Mouse (Mus musculus): ENCODE measurements around the gene Ctc1. TPM values are rescaled to one million over a fixed set of nuclear protein-coding genes. Genes with fewer than 3 reads are reported as not detected.
A peak's percentile ranks its signal among the peaks of the same experiment; 100 is the strongest.

The Ctc1 gene
- total RNA-seq, 2 experiments from 2014 or later, result 12.5 to 14.3 TPM

DNA sequence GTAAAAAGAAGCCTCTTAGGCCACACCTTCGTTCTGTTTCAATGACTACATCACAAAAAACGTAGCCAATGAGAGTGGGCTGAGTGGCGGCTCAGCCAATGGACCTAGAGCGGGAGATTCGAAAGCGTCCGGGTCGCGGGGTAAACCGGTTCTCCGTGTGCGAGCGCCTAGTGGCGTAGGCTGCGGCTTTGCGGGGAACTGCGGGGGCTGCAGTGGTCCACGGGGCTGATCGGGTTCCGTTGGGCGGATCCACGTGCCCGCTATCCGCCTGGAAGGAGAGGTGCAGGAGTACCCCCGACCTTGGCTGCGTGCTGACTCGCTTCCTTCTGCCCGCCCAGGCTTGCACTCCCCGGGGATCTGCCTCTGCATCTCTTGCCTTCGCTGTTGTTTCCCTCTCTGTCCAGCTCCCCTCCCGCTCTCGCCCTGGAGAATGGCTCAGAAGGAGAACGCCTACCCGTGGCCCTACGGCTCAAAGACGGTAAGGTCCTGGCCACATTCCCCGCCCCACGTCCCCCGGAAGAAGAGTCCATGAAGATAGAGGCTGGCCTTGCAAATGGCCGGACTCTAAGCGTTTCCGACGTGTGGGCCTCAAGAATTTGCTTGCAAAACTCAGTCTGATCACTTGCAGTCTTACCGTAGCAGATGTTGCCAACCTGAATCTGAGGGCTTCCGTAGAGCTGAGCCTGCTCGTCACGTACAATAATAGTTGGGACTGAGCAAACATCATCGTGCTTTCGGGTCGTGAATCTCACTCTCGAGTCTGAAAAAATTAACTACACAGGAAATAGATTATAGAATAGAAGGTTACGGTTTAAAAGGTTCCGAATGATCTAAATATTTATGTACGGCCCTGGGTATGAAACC is 30.1 kb downstream of the Ctc1 start, which contains the start of gene Aurkb:
TSS of gene Aurkb (plus strand) at position 117 of the 864 bp plus-strand sequence.
- peak; percentile 75 to 77 for DNase-seq
- intact Hi-C loops (cut with DNase I), result no loop called here

DNA sequence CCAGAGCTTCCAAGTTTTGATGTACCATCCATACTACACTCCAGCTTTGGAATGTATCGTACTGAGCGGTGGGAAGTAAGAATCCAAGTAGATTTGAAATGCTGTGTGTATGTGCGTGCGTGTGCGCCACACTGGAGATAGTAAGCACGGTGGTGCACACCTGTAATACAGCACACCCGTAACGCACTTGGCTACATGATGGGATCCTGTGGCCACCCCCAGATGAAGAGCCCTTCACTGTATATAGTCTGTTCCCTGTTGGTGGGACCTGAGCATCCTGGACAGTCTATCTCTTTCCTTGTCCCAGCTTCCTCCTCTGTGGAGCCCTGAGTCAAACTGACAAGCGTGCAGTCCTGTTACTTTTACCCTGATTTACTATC is 30.7 kb downstream of the Ctc1 start:
- no peak for DNase-seq

DNA sequence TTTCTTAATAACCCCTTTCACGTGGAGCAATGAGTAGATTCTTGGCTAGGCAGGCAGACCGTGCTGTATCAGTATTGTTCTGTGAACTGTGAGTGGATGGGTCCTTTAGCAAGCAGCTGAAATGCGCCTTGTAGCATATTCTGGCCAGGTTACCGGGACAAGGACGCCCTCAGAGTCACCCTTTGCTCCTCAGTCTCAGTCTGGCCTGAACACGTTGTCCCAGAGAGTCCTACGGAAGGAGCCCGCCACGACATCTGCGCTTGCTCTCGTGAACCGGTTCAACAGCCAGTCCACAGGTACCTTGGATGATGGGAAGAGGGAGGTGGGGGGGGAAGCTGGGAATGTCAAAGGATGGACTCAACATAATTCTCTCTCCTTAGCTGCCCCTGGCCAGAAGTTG is 31.9 kb downstream of the Ctc1 start:
- intact Hi-C loops (cut with DNase I), result no loop called here

More for the DNA sequence above, 30.7 kb downstream of the Ctc1 start:
- intact Hi-C loops (cut with DNase I), result no loop called here

DNA sequence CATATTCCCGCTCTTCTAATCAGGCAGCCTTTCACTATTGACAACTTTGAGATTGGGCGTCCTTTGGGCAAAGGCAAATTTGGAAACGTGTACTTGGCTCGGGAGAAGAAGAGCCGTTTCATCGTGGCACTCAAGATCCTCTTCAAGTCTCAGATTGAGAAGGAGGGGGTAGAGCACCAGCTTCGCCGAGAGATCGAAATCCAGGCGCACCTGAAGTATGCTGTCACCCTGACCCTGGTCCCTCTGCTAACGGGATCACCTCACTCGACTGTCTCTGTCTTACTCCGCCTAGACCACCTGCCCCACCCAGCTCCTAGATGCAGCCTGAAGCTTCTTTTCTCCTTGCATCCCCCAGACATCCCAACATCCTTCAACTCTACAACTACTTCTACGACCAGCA is 32.4 kb downstream of the Ctc1 start:
- intact Hi-C loops (cut with DNase I), result no loop called here
- no peak for DNase-seq

More for the DNA sequence above, 31.9 kb downstream of the Ctc1 start:
- no peak for DNase-seq

DNA sequence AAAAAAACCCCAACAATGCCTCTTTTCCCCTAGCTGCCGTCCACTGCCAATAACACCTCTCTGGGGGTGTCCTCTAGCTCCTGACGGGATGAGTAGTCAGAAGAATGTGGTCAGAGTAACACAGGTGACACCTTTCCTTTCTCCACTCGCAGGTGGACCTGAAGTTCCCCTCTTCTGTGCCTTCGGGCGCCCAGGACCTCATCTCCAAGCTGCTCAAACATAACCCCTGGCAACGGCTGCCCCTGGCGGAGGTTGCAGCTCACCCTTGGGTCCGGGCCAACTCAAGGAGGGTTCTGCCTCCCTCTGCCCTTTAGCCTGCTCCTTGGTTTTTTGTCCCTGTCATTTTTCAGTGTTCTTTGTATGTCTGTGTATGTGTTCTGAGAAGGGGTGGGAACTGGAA is 35.0 kb downstream of the Ctc1 start:
- intact Hi-C loops (cut with DNase I), result no loop called here
- no peak for DNase-seq

DNA sequence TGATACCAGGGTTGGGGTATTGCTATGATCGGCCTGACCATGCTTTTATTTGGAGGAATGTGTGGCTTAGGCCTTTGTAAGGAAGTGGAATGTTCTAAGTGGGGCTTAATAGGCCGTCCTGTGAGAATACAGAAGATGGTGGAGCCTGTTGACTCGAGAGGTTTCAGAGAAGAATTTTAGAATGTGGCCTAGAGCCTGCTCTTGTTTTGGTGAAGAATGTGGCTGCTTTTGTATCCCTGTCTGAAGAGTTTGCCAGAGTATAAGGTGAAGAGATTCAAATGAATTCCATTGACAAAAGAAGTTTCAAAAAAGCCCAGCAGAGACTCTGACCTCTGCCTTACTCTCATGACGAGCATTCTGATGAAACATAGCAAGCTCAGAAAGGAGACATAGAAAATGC is 36.1 kb downstream of the Ctc1 start:
- intact Hi-C loops (cut with DNase I), result no loop called here
- no peak for DNase-seq

DNA sequence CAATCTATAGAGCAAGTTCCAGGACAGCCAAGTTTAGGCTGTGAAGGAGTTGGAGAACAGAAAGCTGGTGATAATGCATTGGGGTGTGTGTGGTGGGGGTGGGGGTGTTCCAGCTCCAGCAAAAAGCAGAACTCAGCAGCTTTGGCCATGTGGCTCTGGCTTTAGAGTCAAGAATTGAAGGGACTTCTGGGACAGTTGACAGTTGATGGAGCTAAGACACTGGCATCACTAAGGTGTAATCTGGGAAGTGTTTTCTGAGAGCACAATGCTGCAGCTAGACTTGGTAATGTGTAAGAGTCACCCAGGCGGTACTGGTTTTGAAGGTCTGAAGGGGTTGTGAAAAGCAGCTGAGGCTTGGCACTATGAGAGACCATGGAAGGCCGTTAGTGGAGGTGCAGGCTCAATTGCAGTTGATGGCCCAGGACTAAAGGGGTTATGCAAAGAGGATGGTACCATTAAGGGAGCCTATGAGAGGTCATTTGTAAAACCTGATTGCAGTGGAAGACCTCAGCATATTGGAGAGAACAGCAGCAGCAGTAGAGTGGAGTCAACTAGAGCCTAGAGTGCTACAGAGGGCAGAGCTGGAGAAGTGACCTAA is 37.2 kb downstream of the Ctc1 start:
- DNase-seq, result no peak
- intact Hi-C loops (cut with DNase I), result no loop called here

DNA sequence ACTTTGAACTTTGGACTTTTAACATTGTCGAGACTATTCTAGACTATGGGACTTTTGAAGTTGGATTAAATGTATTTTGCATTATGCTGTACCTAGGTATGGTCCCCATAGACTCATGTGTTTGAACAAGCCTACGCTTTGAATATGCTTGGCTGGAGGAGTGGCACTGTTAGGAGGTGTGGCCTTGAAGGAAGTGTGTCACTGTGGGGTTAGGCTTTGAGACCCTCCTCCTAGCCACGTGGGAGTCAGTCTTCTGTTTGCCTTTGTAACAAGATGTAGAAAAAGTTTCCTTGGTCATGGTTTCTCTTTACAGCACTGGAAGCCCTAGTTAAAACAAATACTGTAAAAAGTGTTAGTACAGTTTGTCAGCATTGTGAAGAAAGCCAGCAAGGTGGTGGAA is 38.1 kb downstream of the Ctc1 start:
- DNase-seq, result no peak
- intact Hi-C loops (cut with DNase I), result no loop called here

DNA sequence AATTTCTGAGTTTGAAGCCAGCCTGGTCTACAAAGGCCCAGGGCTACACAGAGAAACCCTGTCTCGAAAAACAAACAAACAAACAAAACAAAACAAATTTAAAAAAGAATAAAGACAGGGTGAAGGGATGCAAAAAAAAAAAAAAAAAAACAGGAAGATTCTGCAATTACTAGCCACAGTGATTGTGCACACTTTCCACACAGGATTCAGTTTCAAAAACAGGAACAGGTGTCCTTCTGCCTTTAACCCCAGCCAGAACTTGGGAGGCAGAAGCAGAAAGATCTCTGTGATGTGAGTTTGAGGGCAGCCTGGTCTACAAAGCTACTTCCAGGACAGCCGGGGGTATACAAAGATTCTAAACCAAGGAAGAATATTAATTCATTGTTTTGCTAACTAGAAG is 42.6 kb downstream of the Ctc1 start:
- no peak for DNase-seq
- intact Hi-C loops (cut with DNase I), result no loop called here

DNA sequence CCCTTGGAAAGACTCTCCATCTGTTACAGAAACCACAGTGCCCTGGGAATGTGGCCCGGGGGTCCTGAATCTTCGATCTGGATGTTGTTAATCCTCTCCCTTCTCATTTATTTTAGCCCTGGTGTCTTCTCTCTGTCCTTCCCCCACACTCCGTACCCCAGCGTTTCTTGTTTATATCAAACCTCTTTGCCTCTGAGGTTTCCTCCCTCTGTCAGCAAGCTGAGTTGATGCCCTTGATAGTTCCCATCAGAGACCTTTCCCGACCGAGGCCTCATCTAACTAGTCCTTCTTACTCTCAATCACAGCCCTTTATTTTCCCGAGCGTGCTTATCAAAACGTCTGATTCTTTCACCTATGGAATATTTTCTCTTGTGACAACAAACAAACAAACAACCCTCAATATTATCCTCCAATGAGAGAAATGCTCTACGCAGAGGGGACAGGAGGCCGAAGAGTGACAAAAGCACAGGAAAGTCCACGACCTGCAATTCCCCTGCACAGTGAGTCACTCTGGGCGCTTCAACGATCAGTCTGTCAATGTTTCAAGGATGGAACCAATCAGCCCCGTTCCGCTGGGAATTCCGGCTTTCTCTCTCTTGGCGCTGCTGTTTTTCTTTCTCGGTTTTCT is 43.1 kb downstream of the Ctc1 start:
- intact Hi-C loops (cut with DNase I), result no loop called here
- no peak for DNase-seq

DNA sequence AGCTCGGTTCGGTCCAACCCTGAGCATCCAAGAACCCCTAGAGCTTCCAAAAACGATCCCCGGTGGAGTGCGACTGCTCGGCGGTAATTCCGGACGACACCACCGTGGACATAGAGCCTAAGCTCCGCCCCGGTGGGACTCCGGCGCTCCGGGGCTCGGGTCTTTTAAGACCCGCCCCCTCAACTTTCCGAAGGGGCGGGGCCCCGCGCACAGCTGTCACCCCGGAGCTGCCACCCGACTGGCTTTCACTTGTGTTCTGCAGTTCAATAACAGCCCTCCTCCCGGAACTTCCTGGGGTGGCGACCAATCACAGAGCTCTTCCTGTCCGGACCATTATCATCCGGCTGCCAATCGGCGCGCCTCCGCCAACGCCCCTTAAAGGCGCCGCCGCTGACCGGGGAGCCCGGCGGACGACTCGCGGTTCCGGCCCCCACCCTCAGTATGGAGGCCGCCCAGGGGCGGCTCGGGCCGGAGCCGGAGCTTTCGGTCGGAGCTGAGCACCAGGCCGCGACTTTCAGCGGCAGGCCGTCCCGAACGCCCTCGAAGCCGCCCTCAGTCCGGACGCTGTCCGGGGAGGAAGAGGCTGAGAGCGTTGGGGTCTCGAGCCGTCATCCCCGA is 43.8 kb downstream of the Ctc1 start, which contains the start of gene Borcs6:
TSS of gene Borcs6 (plus strand) at position 361 of the 618 bp plus-strand sequence.
- intact Hi-C loops (cut with DNase I), result no loop called here
- DNase-seq, result peak; percentile 91 to 92

DNA sequence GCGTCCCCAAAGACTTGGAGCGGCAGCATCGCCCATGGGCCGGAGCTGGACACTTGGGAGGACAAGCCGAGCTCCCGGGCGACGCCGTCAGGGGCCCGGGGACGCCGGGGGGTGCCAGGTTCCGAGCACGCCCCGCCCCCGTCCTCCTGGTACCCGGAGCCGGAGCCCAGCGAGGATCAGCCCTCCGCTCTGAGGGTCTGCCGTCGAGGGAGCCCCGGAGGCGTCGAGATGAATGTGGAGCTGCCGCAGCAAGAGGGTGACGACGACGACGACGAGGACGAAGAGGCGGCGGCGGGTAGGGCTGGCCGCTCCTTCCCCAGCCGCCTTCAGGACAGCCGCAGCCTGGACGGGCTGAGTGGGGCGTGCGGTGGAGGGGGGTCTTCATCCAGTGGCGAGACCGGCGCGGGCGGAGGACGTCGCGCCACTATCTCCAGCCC is 44.3 kb downstream of the Ctc1 start:
- DNase-seq, result no peak
- intact Hi-C loops (cut with DNase I), result loop anchor here (5.0 kb wide), 1 partner anchor 187 kb away; no protein-coding TSS in a partner anchor

DNA sequence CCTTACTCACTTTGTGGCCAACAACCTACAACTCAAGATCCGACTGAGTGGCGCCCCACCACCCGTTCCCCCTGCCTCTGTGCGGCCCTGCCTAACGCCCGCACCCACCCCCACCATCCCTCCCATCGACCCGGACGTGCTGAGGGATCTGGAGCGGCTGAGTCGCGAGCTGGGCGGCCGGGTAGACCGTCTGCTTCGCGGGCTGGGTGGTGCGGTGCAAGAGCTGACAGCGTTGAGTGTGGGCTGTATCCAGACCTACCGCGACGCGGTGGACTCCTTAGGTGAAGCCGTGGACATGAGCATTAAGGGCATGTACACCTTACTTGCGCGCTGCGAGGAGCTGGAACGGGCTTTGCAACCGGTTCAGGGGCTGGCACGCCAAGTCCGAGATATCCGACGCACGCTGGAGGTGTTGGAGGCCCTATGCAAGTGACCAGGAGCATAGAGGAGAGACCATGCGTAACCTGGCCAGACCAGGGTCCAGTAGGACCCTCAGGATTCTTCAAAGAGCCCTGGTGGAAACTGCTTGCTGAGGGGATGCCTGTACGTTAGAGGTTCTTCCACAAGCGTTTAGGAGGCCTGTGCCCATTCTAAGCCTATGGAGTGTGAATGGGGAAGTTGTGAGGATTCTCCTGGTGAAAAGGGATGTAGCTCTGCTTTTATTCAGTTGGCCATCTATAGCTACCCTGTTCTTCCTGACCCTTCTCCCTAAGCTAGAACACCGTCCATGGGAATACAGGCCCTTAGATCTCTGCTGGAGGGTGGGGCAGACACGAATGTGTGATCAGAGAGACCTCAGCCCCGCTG is 44.9 kb downstream of the Ctc1 start:
- peak; percentile 38 to 45 for DNase-seq
- intact Hi-C loops (cut with DNase I), result loop anchor here (5.0 kb wide), 1 partner anchor 187 kb away; no protein-coding TSS in a partner anchor

DNA sequence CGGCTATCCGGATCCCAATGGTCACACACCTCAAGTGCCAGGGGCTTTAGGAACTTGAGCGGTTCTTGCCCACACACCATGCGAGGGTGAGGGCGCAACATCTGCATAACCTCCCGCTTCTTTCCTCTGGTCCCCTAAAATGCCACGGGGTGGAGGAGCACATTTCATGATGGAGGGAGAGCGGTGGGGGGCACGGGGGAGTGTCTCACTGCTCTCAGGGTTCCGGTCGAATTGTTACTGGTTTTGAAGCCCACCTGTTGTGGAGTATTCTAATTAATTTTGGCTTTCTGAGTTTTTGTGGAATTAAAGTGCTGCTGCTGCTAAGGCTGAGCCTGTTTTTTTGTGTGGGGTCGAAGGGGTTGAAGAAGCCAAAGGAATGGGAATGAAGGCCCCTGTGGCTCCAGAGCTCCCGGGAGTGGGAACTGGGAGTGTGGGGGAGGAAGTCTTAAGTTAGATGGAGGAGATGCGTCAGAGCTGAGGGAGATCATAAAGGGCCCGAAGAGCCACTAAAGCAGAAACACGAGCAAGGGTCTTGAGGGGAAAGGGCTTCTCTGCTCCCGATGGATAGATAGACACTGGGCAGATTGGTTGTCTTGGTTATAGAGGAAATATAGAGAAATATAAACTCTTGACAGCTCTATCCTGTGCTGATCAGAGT is 45.7 kb downstream of the Ctc1 start:
- intact Hi-C loops (cut with DNase I), result loop anchor here (5.0 kb wide), 1 partner anchor 186 kb away; no protein-coding TSS in a partner anchor
- no peak for DNase-seq

DNA sequence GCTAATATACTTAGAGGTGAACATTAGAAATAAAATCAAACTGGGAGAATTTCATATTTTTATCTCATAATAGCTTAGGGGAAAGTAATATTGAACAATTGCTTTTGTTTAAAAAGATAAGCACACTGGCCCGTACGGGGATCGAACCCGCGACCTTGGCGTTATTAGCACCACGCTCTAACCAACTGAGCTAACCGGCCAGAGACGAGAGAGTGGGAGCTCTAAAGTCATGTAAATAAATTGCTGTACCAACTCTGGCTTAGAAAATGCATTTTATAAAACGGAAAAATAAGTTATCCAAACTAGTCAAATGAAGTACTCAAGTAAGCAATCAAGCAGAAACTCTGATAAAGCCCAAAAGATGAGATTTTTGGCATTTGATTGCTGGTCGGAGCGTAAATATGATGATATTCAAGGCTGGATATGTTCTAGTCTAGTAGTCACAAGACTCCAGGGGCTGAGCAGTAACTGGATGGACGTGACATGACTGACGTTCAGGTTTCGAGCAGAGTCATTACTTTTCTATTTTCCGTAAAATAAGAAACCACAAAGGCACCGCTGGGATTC is 46.6 kb downstream of the Ctc1 start:
- peak; percentile 81 to 86 for DNase-seq
- intact Hi-C loops (cut with DNase I), result loop anchor here (1.0 to 5.0 kb wide), 3 partner anchors 21 to 185 kb away; no protein-coding TSS in a partner anchor

DNA sequence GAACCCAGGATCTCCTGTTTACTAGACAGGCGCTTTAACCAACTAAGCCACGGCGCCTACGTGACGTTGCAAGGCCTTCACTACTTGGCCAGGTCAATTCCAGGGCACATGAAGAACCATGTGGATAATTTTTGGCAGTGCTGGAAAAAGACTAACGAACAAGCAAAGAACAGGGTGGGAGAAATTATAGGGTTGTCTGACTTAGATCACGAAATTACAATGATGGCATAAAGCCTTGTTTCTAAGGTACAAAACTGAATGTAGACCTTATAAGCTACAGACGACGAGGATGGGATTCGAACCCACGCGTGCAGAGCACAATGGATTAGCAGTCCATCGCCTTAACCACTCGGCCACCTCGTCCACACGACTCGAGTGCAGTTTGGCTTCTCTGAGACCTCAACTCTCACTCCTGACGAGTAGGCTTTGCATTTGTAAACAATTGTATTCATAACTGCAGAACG is 47.1 kb downstream of the Ctc1 start:
- intact Hi-C loops (cut with DNase I), result loop anchor here (1.0 to 5.0 kb wide), 4 partner anchors 21 to 185 kb away; no protein-coding TSS in a partner anchor
- DNase-seq, result peak; percentile 98 to 99

DNA sequence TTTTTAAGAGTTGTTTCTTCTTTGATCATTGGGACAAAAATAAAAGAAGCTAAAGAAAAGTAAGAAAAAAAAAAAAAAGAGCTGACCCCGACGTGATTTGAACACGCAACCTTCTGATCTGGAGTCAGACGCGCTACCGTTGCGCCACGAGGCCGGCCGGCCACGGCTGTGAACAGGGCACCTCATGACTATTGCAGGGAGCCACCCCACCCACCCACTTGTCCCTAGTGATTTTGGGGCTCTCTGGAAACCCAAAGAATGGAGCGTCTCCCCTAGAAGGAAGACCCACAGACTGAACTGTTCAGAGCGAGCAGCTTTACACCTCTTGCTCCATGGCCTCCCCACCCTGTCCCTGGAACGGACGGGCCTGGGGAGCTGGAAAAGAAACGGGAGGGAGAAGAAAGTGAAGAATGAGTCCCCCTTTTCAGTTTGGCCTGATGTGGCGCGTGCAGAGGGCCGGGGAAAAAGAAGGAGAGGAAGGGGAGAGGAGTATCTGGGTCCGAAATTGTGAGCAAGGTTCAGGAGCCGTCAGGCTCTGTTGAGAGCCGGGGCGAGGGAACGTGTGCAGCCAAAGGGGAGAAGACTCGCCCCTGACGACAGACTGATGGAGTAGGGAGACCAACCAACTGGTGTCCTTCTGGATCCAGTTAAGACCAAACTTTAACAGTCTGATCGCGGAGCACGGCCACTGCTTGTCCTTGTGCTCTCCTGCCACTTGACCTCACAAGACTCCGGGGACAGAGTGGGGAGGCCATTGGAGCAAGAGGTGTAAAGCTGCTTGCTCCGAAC is 47.9 kb downstream of the Ctc1 start:
- intact Hi-C loops (cut with DNase I), result loop anchor here (1.0 to 5.0 kb wide), 2 partner anchors 61 to 184 kb away; no protein-coding TSS in a partner anchor
- peak; percentile 89 to 90 for DNase-seq
